Comparison of ENCODE assay signal across 7 mouse cellular contexts in the genomic region with DNA sequence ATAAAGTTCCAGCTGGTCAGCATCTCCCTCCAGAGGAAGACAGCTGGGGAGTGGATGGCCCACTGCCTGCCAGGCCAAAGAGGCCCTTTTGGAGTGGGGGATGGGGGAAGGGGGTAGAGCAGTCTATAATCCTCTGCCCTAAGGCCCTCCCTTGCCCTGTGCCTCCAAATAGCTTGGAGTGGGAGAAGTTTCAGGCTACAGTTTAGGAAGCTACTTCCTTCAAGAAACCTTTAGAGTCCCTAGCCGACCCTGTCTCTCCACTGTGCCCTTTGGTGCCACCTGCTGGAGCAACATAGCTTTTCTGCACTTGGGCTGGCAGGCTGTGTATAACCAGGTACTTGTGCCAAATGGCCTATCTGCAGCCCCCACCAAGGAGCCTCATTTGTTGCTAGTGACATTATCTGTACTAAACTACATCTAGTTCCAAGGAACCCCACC. TPM values are rescaled to one million over a fixed set of nuclear protein-coding genes. Genes with fewer than 3 reads are reported as not detected.
DNase-seq lines count a peak whose midpoint lies in the region; TF ChIP-seq lines count a peak whose summit lies in the region.

No protein-coding gene starts in this region.

- H3K27ac ChIP-seq in layer of hippocampus, adult 2 months: no peak overlapping the region

- intact Hi-C loops in heart, postnatal 10 days (cut with DNase I): loop anchor here (1.0 kb wide), 2 partner anchors 18 to 51 kb away; no protein-coding TSS in a partner anchor

- no peak overlapping the region for H3K4me3 ChIP-seq in layer of hippocampus, adult 2 months

- DNase-seq in MN1 (ENCODE audit: low spot score): peak; percentile 88
- DNase-seq in brain, adult 2 months (ENCODE audit: low read depth, low spot score): peak; percentile 74
- DNase-seq in fibroblast of lung, adult 2 months (ENCODE audit: low read depth): peak; percentile 40
- DNase-seq in heart, postnatal 10 days: peak; percentile 84 to 90
- peak in 1 of 2 experiments; percentile 69 for DNase-seq in layer of hippocampus, adult 2 months (ENCODE audit: low spot score in 2 of 2)
- DNase-seq in lung, postnatal 36 days: peak; percentile 90
- peak; percentile 77 for DNase-seq in right cerebral cortex, postnatal 4 days

- peak; percentile 85 for TF ChIP-seq CTCF in layer of hippocampus, adult 2 months (conservative IDR thresholded peaks at IDR 0.05)

RNA-seq across cellular contexts. Expression of a gene that starts 15.4 kb away (rescaled TPM):
- total RNA-seq in heart, postnatal 10 days (2021): 1 to 10 TPM in 1 of 2 experiments, under 1 TPM in 1; 0.60 to 2.1 TPM
- total RNA-seq in layer of hippocampus, adult 2 months (2021): not detected

RNA-seq across cellular contexts. Expression of a gene that starts 31.9 kb away (rescaled TPM):
- total RNA-seq in heart, postnatal 10 days (2021): 10 to 100 TPM; 60.1 to 64.0 TPM
- total RNA-seq in layer of hippocampus, adult 2 months (2021): 100 to 1,000 TPM; 278 to 305 TPM

RNA-seq across cellular contexts. Expression of a gene that starts 37.2 kb away (rescaled TPM):
- 10 to 100 TPM; 14.8 to 16.8 TPM for total RNA-seq in heart, postnatal 10 days (2021)
- total RNA-seq in layer of hippocampus, adult 2 months (2021): 10 to 100 TPM; 36.2 to 38.9 TPM

Comparison
In these comparisons a context has a peak if more than half of its experiments do, and no peak if none do; other contexts are left out.
1. RNA of a gene that starts 31.9 kb away (total RNA-seq): 278 to 305 TPM in layer of hippocampus, adult 2 months; 60.1 to 64.0 TPM in heart, postnatal 10 days; every median in the first group is over 4 times any median in the second.